Mouse (Mus musculus) right cerebral cortex, adult 18-20 months (tissue): ENCODE data around the gene Tmem135.

Experiments
- DNase-seq: peaks from one replicate; pipeline ENCODE4 v3.0.0; 2022; ENCODE audit warnings: mixed read lengths

Tmem135 gene

DNA sequence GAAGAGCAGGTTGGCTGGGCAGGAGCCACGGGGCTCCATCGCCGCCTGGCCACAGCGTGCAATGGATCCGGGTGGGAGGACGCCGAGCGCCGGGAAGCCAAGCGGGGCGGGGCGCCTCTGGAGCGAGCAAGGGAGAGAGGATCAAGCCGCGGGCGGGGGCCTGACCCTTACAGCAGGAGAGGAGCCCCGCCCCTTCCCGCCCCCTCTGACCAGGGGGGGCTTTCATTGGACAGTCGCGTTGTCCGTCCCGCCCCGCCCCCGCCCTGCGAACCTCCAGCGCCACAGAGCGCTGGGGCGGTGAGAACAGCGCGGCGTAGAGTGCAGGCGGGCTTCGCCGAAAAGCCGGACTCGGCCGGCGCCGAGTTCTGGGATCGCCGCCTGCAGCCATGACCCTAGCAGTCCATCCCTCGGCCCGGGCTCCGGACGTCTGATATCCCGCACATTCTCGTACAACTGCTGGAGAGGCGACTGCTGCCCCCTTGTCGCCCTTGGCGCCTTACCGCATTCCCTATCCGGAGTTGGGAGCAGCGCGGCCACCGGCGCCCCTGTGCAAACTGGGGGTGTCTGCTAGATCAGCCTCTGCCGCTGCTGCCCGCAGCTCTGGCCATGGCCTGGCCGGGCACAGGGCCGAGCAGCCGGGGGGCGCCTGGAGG is at the start of gene Tmem135, which contains the start of gene Fzd4:
Gene Tmem135, minus strand, starts transcription at position 142 of the 653 bp plus-strand sequence.
Gene Fzd4, plus strand, starts transcription at position 275 of the 653 bp plus-strand sequence.
- DNase-seq: peak; percentile 91

DNA sequence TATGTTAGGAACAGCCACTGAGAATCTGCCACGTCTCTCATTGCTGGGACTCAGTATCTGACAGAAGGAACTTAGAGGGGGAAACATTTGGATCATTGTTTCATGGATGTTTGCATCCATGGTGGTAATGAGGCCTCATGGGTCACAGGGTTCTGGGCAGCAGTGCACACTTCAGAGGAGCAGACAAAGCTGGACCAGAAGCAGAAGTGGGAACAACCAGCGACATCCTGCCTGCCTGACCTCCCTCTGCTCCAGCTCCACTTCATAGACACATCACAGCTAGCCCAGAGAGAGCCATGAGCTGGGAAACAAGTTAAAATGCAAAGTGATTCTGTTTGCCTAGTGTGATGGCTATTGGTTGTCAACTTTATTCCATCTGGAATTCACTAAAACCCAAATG is 46.3 kb upstream of the Tmem135 start:
- DNase-seq: no peak

DNA sequence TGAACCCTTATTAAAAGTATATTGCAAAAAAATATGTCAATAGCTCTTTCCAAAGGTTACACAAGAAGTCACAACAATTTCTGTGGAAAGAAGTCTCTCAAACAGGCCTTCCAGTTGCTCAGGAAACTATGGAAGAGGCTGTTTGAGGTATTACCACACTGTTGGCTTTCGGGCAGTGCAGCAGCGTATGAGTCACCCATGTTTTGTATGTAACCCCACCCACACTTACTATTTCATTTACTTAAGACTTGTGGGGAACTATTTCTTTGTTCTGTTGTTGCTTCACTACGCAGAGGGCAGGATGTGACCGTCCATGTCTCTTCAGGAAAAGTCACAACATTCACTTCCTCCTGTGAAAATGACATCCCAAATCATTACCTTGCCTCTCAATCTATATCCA is 41.1 kb upstream of the Tmem135 start:
- DNase-seq: no peak

- DNase-seq: no peak
These were observed 38.2 kb upstream of the Tmem135 start for GRCm38 (mm10) chr7:89442242-89442641.

GRCm38 (mm10) chr7:89441291-89441690 is 37.3 kb upstream of the Tmem135 start:
- no peak for DNase-seq

DNA sequence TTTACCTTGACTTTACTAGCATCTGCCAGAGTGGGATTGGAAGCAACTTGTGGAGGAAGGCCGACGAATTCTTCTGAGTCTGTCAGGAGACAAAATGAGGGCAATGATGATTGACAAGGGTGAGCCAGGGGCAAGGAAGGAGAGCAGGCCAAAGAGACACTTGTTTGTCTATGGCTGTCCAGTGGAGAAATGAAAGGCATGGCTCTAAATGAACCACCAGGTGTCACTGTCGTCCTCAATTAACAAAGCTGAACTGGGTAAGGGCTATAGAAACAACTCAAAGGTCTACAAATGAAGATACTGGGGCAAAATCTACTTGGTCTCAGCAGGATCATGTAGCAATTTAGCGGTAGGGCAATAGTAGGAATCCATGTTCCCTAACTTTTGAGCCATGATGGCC is 33.6 kb upstream of the Tmem135 start:
- DNase-seq: peak; percentile 45

- no peak for DNase-seq
These were observed 32.4 kb upstream of the Tmem135 start for GRCm38 (mm10) chr7:89436404-89436803.

- no peak for DNase-seq
These were observed 30.0 kb upstream of the Tmem135 start for GRCm38 (mm10) chr7:89433893-89434616.

DNA sequence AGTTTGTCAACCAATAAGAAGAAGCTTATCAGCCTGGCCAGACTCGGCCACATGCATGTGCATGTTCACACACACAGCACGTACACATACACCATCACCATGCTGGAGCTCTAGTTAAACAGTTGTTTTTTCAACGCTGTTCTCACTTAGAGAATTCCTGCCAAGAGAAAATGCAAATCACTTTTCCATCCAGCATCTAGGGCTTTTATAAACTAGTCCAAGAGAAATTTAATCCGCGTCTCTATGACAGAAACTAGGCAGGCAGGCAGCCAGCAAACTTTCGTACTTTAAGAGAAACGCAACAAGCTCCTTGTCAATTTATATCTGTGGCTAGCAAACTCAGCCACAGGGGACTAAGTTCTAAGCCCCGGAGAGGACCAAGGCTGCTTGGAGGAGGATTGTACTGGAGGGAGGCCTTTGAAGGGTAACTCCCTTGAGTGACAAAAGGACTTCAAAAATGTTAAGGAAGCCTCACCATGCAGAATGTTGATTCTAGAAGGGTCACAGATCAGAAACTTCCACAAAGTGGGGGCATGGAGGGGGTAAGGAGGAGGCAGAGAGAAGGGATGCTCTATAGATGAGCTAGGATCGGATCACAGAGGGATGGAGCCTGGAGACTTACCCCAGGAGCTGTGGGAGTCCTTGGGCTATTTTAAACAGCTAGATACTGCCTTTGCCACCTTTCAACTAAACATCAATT is 29.3 kb upstream of the Tmem135 start:
- peak; percentile 40 for DNase-seq

GRCm38 (mm10) chr7:89431185-89431584 is 27.2 kb upstream of the Tmem135 start:
- no peak for DNase-seq

GRCm38 (mm10) chr7:89429326-89429725 is 25.3 kb upstream of the Tmem135 start:
- no peak for DNase-seq

- no peak for DNase-seq
These were observed 24.8 kb upstream of the Tmem135 start for GRCm38 (mm10) chr7:89428804-89429203.

GRCm38 (mm10) chr7:89427101-89427500 is 23.1 kb upstream of the Tmem135 start:
- DNase-seq: no peak

DNA sequence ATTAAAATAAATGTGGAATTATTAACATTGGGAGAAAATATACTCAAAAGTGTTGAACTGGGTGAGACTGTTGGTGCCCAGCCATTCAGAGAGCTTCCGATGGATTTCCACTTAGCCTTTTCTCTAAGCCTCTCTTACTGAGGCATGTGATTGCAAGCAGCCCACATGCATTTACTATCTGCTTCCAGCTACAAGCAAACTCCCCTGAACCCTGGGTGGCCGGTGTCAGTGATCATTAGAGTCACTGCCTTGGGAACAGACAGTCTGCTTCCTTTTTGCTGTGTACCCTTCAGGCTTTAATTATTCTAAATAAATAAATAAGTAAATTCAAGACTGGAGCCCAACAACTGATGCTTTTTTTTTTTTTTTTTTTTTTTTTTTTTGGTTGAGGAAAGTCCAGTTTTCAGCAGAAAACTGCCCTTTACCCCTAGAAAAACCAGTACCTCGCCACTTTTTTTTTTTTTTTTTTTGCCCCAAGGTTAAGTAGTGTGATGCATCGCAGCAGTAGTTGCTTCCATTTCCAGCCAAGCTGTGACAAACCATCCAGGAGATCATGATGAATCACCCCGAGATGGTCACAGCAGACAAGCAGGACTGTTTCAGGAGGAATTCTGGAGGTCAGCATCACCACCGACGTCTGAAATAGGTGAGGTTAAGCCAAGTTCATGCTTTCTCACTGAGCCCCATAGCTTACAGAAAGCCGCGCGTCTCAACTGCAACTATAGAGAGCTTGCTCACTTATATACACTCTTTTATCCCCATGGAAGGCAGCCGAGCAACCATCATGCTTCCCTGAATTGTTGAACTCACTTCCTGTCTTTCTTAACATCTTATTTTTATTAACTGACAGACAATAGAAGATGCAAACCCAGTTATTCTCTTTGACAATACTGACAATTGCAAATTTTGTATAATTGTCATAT is 22.0 kb upstream of the Tmem135 start:
- DNase-seq: no peak

DNA sequence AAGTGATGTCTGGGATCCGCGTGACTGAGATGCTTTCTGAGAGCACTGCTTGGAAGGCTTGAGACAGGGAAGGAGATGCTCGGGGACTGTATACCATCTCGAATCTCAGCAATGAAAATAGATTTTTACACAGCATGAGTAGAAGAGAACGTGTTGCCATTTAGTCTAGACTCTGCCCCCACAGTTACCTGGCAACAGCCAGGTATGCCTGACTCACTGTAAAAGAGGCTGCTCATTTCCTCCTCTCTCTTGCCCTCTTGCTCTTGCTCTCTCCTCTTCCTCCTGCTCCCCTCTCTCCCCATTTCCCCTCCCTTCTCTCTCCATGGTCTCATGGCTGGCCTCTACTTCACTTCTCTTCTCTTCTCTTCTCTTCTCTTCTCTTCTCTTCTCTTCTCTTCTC is 20.6 kb upstream of the Tmem135 start:
- DNase-seq: no peak

DNA sequence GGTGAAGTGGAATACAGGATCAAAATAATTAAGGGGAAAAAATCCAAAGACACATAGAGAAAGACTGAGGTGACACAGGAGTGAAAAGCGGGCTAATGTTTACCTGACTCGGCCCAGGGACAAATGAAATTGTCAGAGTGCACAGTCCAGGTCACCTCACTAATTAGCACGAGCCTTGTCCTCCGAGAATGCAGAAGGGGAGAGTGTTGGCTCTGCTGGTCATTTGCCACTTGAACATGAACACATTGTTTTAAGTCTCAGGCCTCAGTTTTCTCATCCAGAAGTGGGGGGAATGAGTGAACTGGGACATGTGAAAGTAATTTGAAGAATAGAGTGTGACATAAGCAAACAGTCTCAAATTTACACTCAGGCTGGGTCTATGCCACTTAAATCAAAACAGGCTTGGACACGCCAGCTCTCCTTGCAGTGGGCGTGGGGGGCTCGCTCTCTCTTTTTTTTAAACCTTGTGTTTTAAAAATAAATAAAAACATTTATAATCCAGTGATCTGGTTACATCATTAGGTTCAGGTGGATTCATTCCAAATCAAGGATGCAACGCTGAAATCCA is 19.8 kb upstream of the Tmem135 start:
- no peak for DNase-seq

- no peak for DNase-seq
These were observed 19.2 kb upstream of the Tmem135 start for GRCm38 (mm10) chr7:89423194-89423593.

DNA sequence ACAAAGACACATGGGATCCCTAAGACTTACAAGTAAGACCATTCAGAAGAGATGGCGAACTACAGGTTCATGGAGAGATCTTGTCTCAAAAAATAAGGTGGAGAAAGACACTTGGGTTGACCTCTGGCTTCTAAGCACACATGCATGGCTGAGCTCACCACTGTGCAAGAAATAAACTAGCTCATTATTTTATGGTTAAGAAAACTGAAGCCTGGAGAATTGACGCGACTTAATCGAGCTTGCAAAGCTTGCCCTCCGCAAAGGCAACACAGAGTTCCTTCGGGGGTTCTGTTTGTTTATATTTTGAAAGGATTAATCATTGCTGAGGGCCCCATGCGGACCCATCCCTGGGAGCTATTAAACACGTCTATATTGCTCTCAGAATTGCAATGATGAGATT is 18.6 kb upstream of the Tmem135 start:
- no peak for DNase-seq

- no peak for DNase-seq
These were observed 17.3 kb upstream of the Tmem135 start for GRCm38 (mm10) chr7:89421294-89421693.

- no peak for DNase-seq
These were observed 15.1 kb upstream of the Tmem135 start for GRCm38 (mm10) chr7:89418917-89419679.

DNA sequence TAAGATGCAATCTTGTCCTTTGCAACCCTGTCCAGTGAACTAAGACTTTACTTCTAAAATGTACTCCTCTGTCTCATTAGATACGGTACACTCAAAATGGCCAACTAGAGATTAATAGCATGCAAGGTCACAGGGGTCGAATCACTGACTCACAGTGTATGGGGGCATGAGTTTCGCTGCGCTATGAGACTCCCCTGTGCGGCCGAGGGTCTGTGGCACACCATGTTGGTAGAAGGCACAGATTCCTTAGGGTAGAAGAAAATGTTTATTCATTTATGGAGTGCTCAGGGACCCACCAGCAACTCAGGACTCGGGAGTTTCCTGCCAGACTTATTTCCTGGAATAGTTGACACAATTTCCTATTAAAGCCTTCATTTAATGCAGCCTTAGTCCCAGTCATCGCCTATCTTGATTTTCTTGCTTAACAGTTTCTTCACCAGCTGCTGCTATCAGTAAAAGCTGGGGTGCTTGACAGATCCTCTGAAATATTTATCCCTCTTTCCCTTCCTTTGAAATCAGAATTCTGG is 14.2 kb upstream of the Tmem135 start:
- no peak for DNase-seq
